Mouse (Mus musculus) heart, postnatal 0 days (tissue): ENCODE measurements around the gene Ddx46. TPM values are rescaled to one million over a fixed set of nuclear protein-coding genes. Genes with fewer than 3 reads are reported as not detected.

Experiments used
- ATAC-seq: fragments of 200-750 bp; cut with Nextera tagmentation; 2 replicates; pipeline ENCODE4 v1.8.0; 2017; ENCODE audit warnings: low read depth, moderate number of reproducible peaks, moderate library complexity; ENCODE audit not compliant: insufficient read depth
- DNase-seq: peaks from one replicate; pipeline ENCODE4 v3.0.0-alpha.2; 2016; ENCODE audit warnings: low spot score
- H3K27ac ChIP-seq: fragments of 300-500 bp; sonication (generic); 2 replicates; pipeline ENCODE4 v1.5.1; 2014; ENCODE audit warnings: low read depth, mild to moderate bottlenecking
- H3K27me3 ChIP-seq: fragments of 300-500 bp; sonication (generic); 2 replicates; pipeline ENCODE4 v1.6.1; 2014; ENCODE audit warnings: low read length, mixed read lengths; ENCODE audit not compliant: control insufficient read depth, insufficient read depth
- H3K36me3 ChIP-seq: fragments of 300-500 bp; sonication (generic); replicated peaks from 2 replicates; pipeline ENCODE4 v1.6.1; 2014; ENCODE audit warnings: low read length, mixed read lengths; ENCODE audit not compliant: control insufficient read depth, insufficient read depth
- H3K4me1 ChIP-seq: fragments of 300-500 bp; sonication (generic); 2 replicates; pipeline ENCODE4 v1.6.1; 2014; ENCODE audit warnings: antibody characterized with exemption; ENCODE audit not compliant: control insufficient read depth, insufficient read depth
- H3K4me2 ChIP-seq: fragments of 300-500 bp; sonication (generic); 2 replicates; pipeline ENCODE4 v1.6.1; 2014; ENCODE audit warnings: low read depth, mild to moderate bottlenecking, low read length, moderate library complexity
- H3K4me3 ChIP-seq: fragments of 300-500 bp; sonication (generic); 2 replicates; pipeline ENCODE4 v1.5.1; 2014; ENCODE audit warnings: low read depth, low read length
- H3K9ac ChIP-seq: fragments of 300-500 bp; sonication (generic); replicated peaks from 2 replicates; pipeline ENCODE4 v1.6.1; 2014; ENCODE audit warnings: low read depth, low read length, mixed read lengths
- H3K9me3 ChIP-seq: fragments of 300-500 bp; sonication (generic); replicated peaks from 2 replicates; pipeline ENCODE4 v1.6.1; 2016; ENCODE audit warnings: low read length; ENCODE audit not compliant: control insufficient read depth
- CTCF ChIP-seq: IDR thresholded peaks from 2 replicates; pipeline ENCODE4 v1.5.1; 2016; ENCODE audit warnings: antibody characterized with exemption, control low read depth, low read depth
- EP300 ChIP-seq: IDR thresholded peaks from 2 replicates; pipeline ENCODE4 v1.6.1; 2016; ENCODE audit warnings: antibody characterized with exemption, low read depth
- WGBS: fragments of 180-500 bp; shearing (Covaris S2); extraction: QIAGEN DNeasy Blood & Tissue Kit; methylation state at CpG from one replicate; pipeline ENCODE4 v1.1.7; 2014; 5-methylcytosine and 5-hydroxymethylcytosine counted together
- polyA plus RNA-seq: library from polyadenylated mRNA; unstranded; fragments of >200 nt; fragmentation: Nextera tagmentation; extraction: Ambion mirVana; gene quantifications from 2 replicates; pipeline ENCODE4 v1.2.1, GENCODE M21; 2015
- total RNA-seq: library from RNA; depleted of rRNA; stranded (reverse); fragments of >200 nt; gene quantifications from 2 replicates; pipeline ENCODE4 v1.2.3, GENCODE M21; 2014; ENCODE audit warnings: low replicate concordance; rRNA removed

The Ddx46 gene
- total and polyA plus RNA-seq, 2 experiments from 2014 or later = 10.6 to 14.3 TPM

GRCm38 (mm10) chr13:55727839-55728238, 93.0 kb downstream of the Ddx46 start:
- peak; percentile 94 for DNase-seq
- H3K36me3 ChIP-seq = peaks cover 21% of the 10 kb centered on the region
- no peaks in the 10 kb centered on the region for H3K4me1 ChIP-seq
- TF ChIP-seq CTCF (peak; percentile 53), EP300 (no peak)
- peak overlapping the region; percentile 94 for H3K27ac ChIP-seq
- H3K27me3 ChIP-seq = no peaks in the 10 kb centered on the region
- WGBS = 2% methylated on average over 19 of the region's 19 CpGs
- H3K4me2 ChIP-seq = peak overlapping the region; percentile 68
- peak overlapping the region; percentile 75 for H3K4me3 ChIP-seq
- no peaks in the 10 kb centered on the region for H3K9me3 ChIP-seq
- ATAC-seq = peak; percentile 83
- H3K9ac ChIP-seq = peak overlapping the region; percentile 76

GRCm38 (mm10) chr13:55730716-55731115, 95.9 kb downstream of the Ddx46 start:
- TF ChIP-seq CTCF = no peak
- no peak for TF ChIP-seq EP300
- no peak for DNase-seq
- Histone ChIP-seq H3K27ac (no peak overlapping the region), H3K4me1 (no peaks in the 10 kb centered on the region), H3K4me3 (no peak overlapping the region), H3K36me3 (no peaks in the 10 kb centered on the region), H3K4me2 (no peak overlapping the region), H3K27me3 (no peaks in the 10 kb centered on the region), H3K9me3 (no peaks in the 10 kb centered on the region), H3K9ac (no peak overlapping the region)
- 87% methylated on average over 7 of the region's 7 CpGs for WGBS
- ATAC-seq = no peak

Other genes starting within 250 kb of the Ddx46 start
- gene Slc34a1, start 236.8 kb upstream of the Ddx46 start, total RNA-seq = not detected in 2 replicates
- gene Slc34a1, start 236.8 kb upstream of the Ddx46 start, polyA plus RNA-seq = not detected in 2 replicates
- gene Pfn3, start 219.8 kb upstream of the Ddx46 start, total RNA-seq = not detected in 2 replicates
- gene Pfn3, start 219.8 kb upstream of the Ddx46 start, polyA plus RNA-seq = not detected in 2 replicates
- gene F12, start 208.2 kb upstream of the Ddx46 start, total RNA-seq = 0.12 TPM in 1 of 2 replicates, not detected in the other
- gene F12, start 208.2 kb upstream of the Ddx46 start, polyA plus RNA-seq = not detected in 2 replicates
- gene Grk6, start 190.0 kb upstream of the Ddx46 start, total RNA-seq = 27.2 and 44.4 TPM in 2 replicates
- 10.7 TPM in 2 replicates for gene Grk6, start 190.0 kb upstream of the Ddx46 start, polyA plus RNA-seq
- 3.6 and 8.2 TPM in 2 replicates for gene Prr7, start 170.8 kb upstream of the Ddx46 start, total RNA-seq
- 0.08 TPM in 1 of 2 replicates, not detected in the other for gene Prr7, start 170.8 kb upstream of the Ddx46 start, polyA plus RNA-seq
- 38.5 and 46.0 TPM in 2 replicates for gene Dbn1, start 146.9 kb upstream of the Ddx46 start, total RNA-seq
- 30.2 and 30.9 TPM in 2 replicates for gene Dbn1, start 146.9 kb upstream of the Ddx46 start, polyA plus RNA-seq
- gene Pdlim7, start 121.4 kb upstream of the Ddx46 start, total RNA-seq = 134 and 186 TPM in 2 replicates
- 190 and 210 TPM in 2 replicates for gene Pdlim7, start 121.4 kb upstream of the Ddx46 start, polyA plus RNA-seq
- 2.7 and 2.8 TPM in 2 replicates for gene Dok3, start 105.7 kb upstream of the Ddx46 start, total RNA-seq
- 0.95 and 1.4 TPM in 2 replicates for gene Dok3, start 105.7 kb upstream of the Ddx46 start, polyA plus RNA-seq
- gene Ddx41, start 98.4 kb upstream of the Ddx46 start, total RNA-seq = 25.3 and 30.4 TPM in 2 replicates
- gene Ddx41, start 98.4 kb upstream of the Ddx46 start, polyA plus RNA-seq = 16.3 and 17.3 TPM in 2 replicates
- gene Fam193b, start 63.9 kb upstream of the Ddx46 start, total RNA-seq = 17.7 and 19.6 TPM in 2 replicates
- gene Fam193b, start 63.9 kb upstream of the Ddx46 start, polyA plus RNA-seq = 9.5 and 10.3 TPM in 2 replicates
- 22.0 and 50.3 TPM in 2 replicates for gene Tmed9, start 61.3 kb upstream of the Ddx46 start, total RNA-seq
- gene Tmed9, start 61.3 kb upstream of the Ddx46 start, polyA plus RNA-seq = 78.6 and 82.0 TPM in 2 replicates
- 24.5 and 37.6 TPM in 2 replicates for gene B4galt7, start 35.1 kb upstream of the Ddx46 start, total RNA-seq
- 15.7 and 17.3 TPM in 2 replicates for gene B4galt7, start 35.1 kb upstream of the Ddx46 start, polyA plus RNA-seq
- 17.9 and 18.5 TPM in 2 replicates for gene Caml, start 12.0 kb upstream of the Ddx46 start, total RNA-seq
- gene Caml, start 12.0 kb upstream of the Ddx46 start, polyA plus RNA-seq = 30.9 and 31.0 TPM in 2 replicates
- gene B230219D22Rik, start 58.1 kb downstream of the Ddx46 start, total RNA-seq = 95.1 and 118 TPM in 2 replicates
- gene B230219D22Rik, start 58.1 kb downstream of the Ddx46 start, polyA plus RNA-seq = 34.8 and 36.0 TPM in 2 replicates
- 49.1 and 69.1 TPM in 2 replicates for gene Txndc15, start 79.6 kb downstream of the Ddx46 start, total RNA-seq
- gene Txndc15, start 79.6 kb downstream of the Ddx46 start, polyA plus RNA-seq = 65.0 and 65.8 TPM in 2 replicates
- gene Pcbd2, start 92.3 kb downstream of the Ddx46 start, total RNA-seq = 12.1 and 25.1 TPM in 2 replicates
- gene Pcbd2, start 92.3 kb downstream of the Ddx46 start, polyA plus RNA-seq = 54.7 and 63.5 TPM in 2 replicates
- not detected in 2 replicates for gene Catsper3, start 149.5 kb downstream of the Ddx46 start, total RNA-seq
- gene Catsper3, start 149.5 kb downstream of the Ddx46 start, polyA plus RNA-seq = 0.08 and 0.11 TPM in 2 replicates
- gene Pitx1, start 201.2 kb downstream of the Ddx46 start, total RNA-seq = 1.0 TPM in 1 of 2 replicates, not detected in the other
- gene Pitx1, start 201.2 kb downstream of the Ddx46 start, polyA plus RNA-seq = not detected in 2 replicates